Mouse (Mus musculus) heart, embryonic 11.5 days (tissue): ENCODE measurements around the gene Arhgap18. TPM values are rescaled to one million over a fixed set of nuclear protein-coding genes. Genes with fewer than 3 reads are reported as not detected.
A peak's percentile ranks its signal among the peaks of the same experiment; 100 is the strongest.

ENCODE experiments used
- ATAC-seq: fragments of 200-750 bp; cut with Nextera tagmentation; replicated peaks from 2 replicates; pipeline ENCODE4 v1.8.0; 2017; ENCODE audit warnings: moderate library complexity; ENCODE audit not compliant: insufficient number of reproducible peaks, low FRiP score, low TSS enrichment
- H3K27ac ChIP-seq: fragments of 300-500 bp; sonication (generic); 2 replicates; pipeline ENCODE4 v1.5.1; 2014; ENCODE audit warnings: mild to moderate bottlenecking, low read depth, low read length
- H3K27me3 ChIP-seq: fragments of 300-500 bp; sonication (generic); 2 replicates; pipeline ENCODE4 v1.6.1; 2014; ENCODE audit warnings: mild to moderate bottlenecking, low read length, mixed read lengths; ENCODE audit not compliant: control insufficient read depth, insufficient read depth
- H3K36me3 ChIP-seq: fragments of 300-500 bp; sonication (generic); 2 replicates; pipeline ENCODE4 v1.6.1; 2014; ENCODE audit warnings: mild to moderate bottlenecking, low read length, moderate library complexity, mixed read lengths; ENCODE audit not compliant: control insufficient read depth, insufficient read depth
- H3K4me1 ChIP-seq: fragments of 300-500 bp; sonication (generic); 2 replicates; pipeline ENCODE4 v1.6.1; 2014; ENCODE audit warnings: low read length; ENCODE audit not compliant: control insufficient read depth, insufficient read depth
- H3K4me2 ChIP-seq: fragments of 300-500 bp; sonication (generic); 2 replicates; pipeline ENCODE4 v1.6.1; 2014; ENCODE audit warnings: mild to moderate bottlenecking, moderate library complexity
- H3K4me3 ChIP-seq: fragments of 300-500 bp; sonication (generic); 2 replicates; pipeline ENCODE4 v1.5.1; 2014; ENCODE audit warnings: low read depth, low read length
- H3K9ac ChIP-seq: fragments of 300-500 bp; sonication (generic); 2 replicates; pipeline ENCODE4 v1.6.1; 2014; ENCODE audit warnings: mild to moderate bottlenecking, low read depth, low read length, moderate library complexity
- H3K9me3 ChIP-seq: fragments of 300-500 bp; sonication (generic); replicated peaks from 2 replicates; pipeline ENCODE4 v1.6.1; 2016; ENCODE audit warnings: low read length; ENCODE audit not compliant: control insufficient read depth
- WGBS: fragments of 180-500 bp; shearing (Covaris S2); extraction: QIAGEN DNeasy Blood & Tissue Kit; methylation state at CpG from one replicate; pipeline ENCODE4 v1.1.7; 2014; ENCODE audit not compliant: insufficient replicate concordance; 5-methylcytosine and 5-hydroxymethylcytosine counted together
- polyA plus RNA-seq: library from polyadenylated mRNA; unstranded; fragments of >200 nt; fragmentation: Nextera tagmentation; extraction: Ambion mirVana; gene quantifications from 2 replicates; pipeline ENCODE4 v1.2.1, GENCODE M21; 2014

Gene Arhgap18
- polyA plus RNA-seq, 1 experiment from 2014 or later = 25.8 TPM

DNA sequence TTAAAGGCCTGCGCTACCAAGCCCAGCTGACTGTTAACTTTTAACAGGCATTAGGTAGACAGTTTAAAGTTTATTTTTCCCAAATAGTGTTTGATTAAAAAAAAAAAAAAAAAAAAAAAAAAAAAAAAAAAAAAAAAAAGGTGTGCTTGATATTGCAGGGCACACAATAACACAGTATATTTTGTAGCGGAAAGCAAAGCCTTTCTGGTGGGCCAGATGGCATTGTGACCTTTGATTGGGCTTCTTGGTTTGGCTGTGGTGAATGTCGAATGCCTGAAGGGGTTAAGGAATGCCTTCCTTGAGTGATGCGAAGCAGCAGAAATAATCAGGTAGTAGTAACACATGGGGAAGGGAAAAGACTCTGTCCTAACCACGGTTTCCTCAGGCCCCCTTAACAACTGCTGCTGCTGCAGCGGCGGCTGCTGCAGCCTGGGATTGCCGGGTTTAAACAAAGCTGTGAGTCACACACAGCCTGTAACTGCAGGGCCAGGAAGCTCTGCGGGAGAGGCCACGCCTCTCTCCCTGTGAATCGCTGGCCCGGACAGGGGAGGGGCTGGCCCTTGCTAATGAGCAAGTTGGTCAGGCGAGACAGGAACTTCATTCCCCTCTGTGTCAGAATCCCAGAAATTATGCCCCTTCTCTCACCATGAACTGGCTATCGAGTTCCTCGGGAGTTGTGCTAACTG lies 18.9 kb downstream of the Arhgap18 start:
- peak; percentile 89 for ATAC-seq

DNA sequence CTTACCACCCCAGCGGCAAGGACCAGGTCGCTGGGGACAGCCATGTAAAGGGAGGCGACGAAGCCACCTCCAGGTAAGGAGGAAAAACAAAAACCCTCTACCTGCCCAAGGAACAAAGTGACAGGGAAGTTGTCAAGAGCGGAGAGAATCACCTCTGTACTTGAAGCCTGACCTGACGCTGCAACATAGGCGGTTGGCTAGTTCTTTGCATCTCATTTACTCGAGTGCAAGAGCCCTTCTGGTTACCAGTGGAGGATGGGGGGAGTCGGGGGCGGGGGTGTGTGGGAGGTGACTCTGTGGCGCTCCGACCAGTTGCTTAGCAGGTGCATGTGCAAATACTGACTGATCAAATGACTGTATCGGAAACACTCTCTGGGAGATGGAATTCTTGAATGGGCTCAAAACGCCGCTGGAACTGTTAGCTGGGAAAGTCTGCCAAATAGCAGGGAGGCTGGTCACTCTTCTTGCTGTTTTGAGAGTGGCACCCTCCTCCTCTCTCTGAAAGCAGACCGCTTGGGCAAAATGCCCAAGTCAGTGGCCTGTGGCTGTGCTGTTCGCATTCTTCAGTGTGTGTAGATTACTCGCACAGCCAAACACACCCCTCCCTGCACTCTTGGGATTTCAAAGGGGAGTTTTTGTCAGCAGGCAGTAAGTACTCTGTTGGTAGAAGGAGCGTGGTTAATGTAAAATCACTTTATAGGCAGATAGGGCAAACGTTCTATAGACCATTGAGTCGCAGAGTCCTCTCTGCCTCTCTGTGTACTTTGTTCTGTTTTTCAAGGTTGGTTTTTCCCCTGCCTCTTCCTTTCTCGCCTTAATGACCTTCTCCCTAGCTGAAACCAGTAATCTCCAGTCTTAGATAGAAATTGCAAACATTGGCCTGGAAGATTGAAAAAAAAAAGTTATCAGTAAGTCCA lies 19.7 kb downstream of the Arhgap18 start:
- Histone ChIP-seq H3K4me1 (peaks cover 7% of the 10 kb centered on the region; the same call in 1 of the 2 replicates), H3K9me3 (no peaks in the 10 kb centered on the region), H3K36me3 (no peaks in the 10 kb centered on the region), H3K4me2 (peak overlapping the region; percentile 85), H3K27ac (peak overlapping the region; percentile 94), H3K27me3 (no peaks in the 10 kb centered on the region), H3K9ac (peak overlapping the region; percentile 80), H3K4me3 (peak overlapping the region; percentile 69)
- WGBS = 3% methylated on average over 22 of the region's 22 CpGs
- ATAC-seq = peak; percentile 70

More for the DNA sequence above, 18.9 kb downstream of the Arhgap18 start:
- no peaks in the 10 kb centered on the region for H3K27me3 ChIP-seq
- peak overlapping the region; percentile 69 for H3K4me3 ChIP-seq
- no peaks in the 10 kb centered on the region for H3K36me3 ChIP-seq
- no peaks in the 10 kb centered on the region for H3K9me3 ChIP-seq
- H3K4me2 ChIP-seq = peak overlapping the region; percentile 85
- peak overlapping the region; percentile 94 for H3K27ac ChIP-seq
- peak overlapping the region; percentile 80 for H3K9ac ChIP-seq
- H3K4me1 ChIP-seq = peaks cover 4% of the 10 kb centered on the region; the same call in 1 of the 2 replicates
- WGBS = 10% methylated on average over 15 of the region's 15 CpGs

DNA sequence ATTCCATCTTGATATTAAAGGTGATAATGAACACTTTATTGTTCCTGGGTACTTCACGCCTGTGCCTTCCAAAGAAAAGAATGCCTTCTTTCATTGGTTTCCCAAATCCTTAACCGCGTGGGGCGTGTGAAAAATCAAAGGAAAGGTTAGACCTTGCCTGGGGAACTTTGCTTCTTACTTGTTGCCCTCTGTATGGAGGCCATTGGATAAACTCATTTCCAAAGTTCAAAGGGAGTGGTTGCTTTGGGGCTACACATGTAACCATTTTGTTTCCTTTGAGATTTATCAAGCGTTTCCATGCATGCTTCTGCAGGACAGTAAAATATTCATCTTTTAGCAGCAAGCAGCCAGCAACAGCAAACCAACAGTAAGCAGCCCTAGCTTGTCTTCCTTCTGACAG lies 20.3 kb downstream of the Arhgap18 start:
- Histone ChIP-seq H3K4me2 (peak overlapping the region; percentile 85), H3K9ac (no peak overlapping the region), H3K36me3 (no peaks in the 10 kb centered on the region), H3K27me3 (no peaks in the 10 kb centered on the region), H3K4me1 (peaks cover 7% of the 10 kb centered on the region; the same call in 1 of the 2 replicates), H3K9me3 (no peaks in the 10 kb centered on the region), H3K27ac (peak overlapping the region; percentile 94), H3K4me3 (peak overlapping the region; percentile 69)
- ATAC-seq = no peak
- 62% methylated on average over 5 of the region's 5 CpGs for WGBS

DNA sequence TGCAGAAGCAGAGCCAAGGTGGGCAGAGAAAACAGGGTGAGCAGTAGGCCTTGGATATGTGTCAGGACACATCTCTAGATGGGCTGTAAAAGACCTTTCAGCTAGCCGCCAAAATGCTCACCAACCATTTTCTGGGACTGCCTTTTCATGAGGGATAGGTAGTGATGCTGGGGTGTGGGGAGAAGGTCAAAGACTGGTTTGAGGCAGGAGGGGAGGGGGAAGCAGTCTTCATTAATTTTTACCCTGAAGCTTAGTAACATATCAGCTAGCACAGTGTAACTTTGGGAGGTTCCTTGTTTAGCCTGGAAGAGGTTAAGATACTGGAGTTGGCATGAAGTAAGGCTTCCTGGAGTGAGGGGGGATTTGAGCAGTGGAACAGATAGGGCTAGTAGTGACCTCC lies 21.0 kb downstream of the Arhgap18 start:
- Histone ChIP-seq H3K4me1 (peaks cover 7% of the 10 kb centered on the region; the same call in 1 of the 2 replicates), H3K4me3 (no peak overlapping the region), H3K9ac (no peak overlapping the region), H3K4me2 (peak overlapping the region; percentile 85; the same call in 1 of the 2 replicates), H3K27me3 (no peaks in the 10 kb centered on the region), H3K27ac (no peak overlapping the region), H3K36me3 (no peaks in the 10 kb centered on the region), H3K9me3 (no peaks in the 10 kb centered on the region)
- no peak for ATAC-seq
- WGBS = 74% methylated on average over 1 of the region's 1 CpGs

DNA sequence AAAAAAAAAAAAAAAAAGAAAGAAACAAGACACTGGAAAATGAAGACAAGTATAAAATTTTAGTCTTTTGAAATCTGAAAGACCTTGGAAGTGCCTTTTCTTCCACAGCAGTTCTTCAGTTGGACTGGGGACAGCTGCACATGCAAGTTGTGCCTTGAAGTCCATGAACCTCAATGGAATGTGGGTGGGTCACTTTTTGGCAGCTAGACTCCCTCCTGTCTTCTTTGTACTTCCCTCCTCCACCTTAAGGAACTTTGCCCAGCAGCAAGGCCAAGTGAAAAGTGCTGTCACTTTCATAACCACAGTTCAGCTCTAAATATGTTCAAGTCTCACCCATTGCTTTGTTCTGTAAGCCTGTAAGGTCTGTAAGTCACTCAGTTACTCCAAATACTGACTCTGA lies 23.2 kb downstream of the Arhgap18 start:
- H3K36me3 ChIP-seq = no peaks in the 10 kb centered on the region
- no peak overlapping the region for H3K4me2 ChIP-seq
- no peak for ATAC-seq
- H3K4me1 ChIP-seq = peaks cover 7% of the 10 kb centered on the region; the same call in 1 of the 2 replicates
- no peaks in the 10 kb centered on the region for H3K27me3 ChIP-seq
- no peak overlapping the region for H3K27ac ChIP-seq
- no peak overlapping the region for H3K9ac ChIP-seq
- no peak overlapping the region for H3K4me3 ChIP-seq
- H3K9me3 ChIP-seq = no peaks in the 10 kb centered on the region

DNA sequence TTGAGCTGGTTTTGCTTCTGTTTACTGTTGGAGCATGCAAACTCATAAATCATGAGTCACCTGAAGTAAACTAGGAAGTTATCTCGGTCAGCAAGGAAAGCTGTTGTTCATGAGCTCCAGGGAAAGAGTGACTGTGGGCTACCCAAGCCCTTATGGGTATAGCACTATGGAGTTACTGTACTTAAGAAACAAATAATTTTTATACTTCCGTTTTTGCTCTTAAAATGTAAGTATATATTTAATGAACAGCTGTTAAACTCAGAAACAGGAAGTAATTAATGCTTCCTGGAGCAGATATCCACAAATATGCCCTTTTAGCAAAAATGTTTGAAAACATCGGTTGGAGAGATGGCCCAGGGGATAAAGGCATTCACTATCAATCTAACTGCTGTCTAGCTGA lies 27.4 kb downstream of the Arhgap18 start:
- no peak overlapping the region for H3K27ac ChIP-seq
- H3K4me1 ChIP-seq = peaks cover 4% of the 10 kb centered on the region; the same call in 1 of the 2 replicates
- H3K9ac ChIP-seq = no peak overlapping the region
- no peaks in the 10 kb centered on the region for H3K27me3 ChIP-seq
- H3K36me3 ChIP-seq = no peaks in the 10 kb centered on the region
- no peak for ATAC-seq
- H3K4me2 ChIP-seq = no peak overlapping the region
- WGBS = 56% methylated on average over 3 of the region's 3 CpGs
- no peak overlapping the region for H3K4me3 ChIP-seq
- H3K9me3 ChIP-seq = no peaks in the 10 kb centered on the region

DNA sequence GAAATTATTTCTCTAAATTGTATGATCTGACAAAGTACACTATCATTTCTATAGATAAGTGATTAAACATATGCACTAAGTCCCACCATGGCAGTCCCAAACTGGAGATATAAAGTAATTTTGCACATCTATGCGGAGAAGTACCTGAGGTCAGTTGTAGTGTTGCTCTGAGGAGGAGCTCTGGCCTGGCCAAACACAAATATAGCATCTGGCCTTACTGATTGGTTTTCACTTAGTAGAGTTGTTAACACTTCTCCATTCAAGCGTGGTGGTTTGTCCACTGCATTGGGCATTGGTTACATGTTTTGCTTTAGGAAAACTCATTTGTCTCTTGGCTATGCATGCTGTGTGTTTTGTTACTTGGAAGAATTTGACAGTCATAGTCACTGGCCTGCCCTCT lies 36.5 kb downstream of the Arhgap18 start:
- Histone ChIP-seq H3K9ac (no peak overlapping the region), H3K27me3 (no peaks in the 10 kb centered on the region), H3K4me1 (no peaks in the 10 kb centered on the region), H3K4me2 (no peak overlapping the region), H3K9me3 (no peaks in the 10 kb centered on the region), H3K4me3 (no peak overlapping the region), H3K27ac (no peak overlapping the region), H3K36me3 (no peaks in the 10 kb centered on the region)
- ATAC-seq = no peak
- 74% methylated on average over 2 of the region's 2 CpGs for WGBS

DNA sequence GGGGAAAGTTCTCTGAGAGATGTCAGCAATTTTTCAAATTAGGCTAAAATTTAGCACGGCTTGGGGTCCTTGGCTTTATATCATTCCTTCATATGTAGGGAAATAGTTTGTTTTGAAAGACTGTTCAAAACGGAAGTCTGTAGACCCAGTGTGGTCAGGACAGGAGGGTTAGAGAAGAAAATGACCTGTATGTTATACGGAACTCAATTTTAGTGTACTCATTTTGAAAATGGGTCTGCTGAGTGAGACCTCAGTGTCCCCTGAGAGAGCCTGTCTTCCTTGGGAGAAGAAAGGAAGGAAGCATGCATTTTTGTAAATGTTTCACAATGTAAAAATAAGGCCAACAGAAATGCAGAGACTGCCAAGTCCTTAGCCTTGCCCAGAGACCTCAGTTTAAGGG lies 38.6 kb downstream of the Arhgap18 start:
- Histone ChIP-seq H3K9ac (no peak overlapping the region), H3K4me2 (no peak overlapping the region), H3K4me1 (no peaks in the 10 kb centered on the region), H3K9me3 (no peaks in the 10 kb centered on the region), H3K36me3 (no peaks in the 10 kb centered on the region), H3K27ac (no peak overlapping the region), H3K4me3 (no peak overlapping the region), H3K27me3 (no peaks in the 10 kb centered on the region)
- 74% methylated on average over 3 of the region's 3 CpGs for WGBS
- no peak for ATAC-seq
